Mouse (Mus musculus) c-Kit-positive CD71-negative TER-119-negative erythroid progenitor cells, embryonic 14.5 days (primary cell): ENCODE measurements at regions not wholly inside any gene's neighbourhood (a gene's known extent, or its start where the extent isn't known, plus 50 kb on each side); places are given as distances from the start of the nearest gene placed in this dataset.

ENCODE experiments used
- DNase-seq: peaks from one replicate; pipeline ENCODE4 v3.0.0-alpha.2; 2013; ENCODE audit warnings: low read depth

DNA sequence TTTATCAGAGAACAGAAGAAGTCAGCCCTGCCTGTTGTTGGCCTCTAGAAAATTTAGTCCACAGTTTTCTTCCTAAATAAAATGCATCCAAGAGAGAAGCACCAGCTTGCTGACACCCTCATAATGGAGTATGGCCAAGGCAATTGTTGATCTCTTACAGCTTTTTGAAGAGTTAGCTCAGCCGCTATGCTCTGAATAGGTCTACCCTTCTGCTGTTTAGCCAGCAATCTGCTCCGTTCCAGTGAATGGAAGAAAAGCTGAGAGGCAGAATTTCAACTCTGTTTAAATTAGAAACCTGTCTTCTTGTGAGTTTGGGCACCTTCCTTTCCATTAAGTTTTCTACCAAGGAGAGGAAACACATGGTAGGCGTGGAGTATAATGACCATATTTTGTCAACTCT lies 290.8 kb downstream of the Rnf144b start:
- DNase-seq = no peak

- no peak for DNase-seq
Measured at GRCm38 (mm10) chr13:47413940-47414339, 291.5 kb downstream of the Rnf144b start.

GRCm38 (mm10) chr13:47429856-47430365 lies 307.5 kb downstream of the Rnf144b start:
- no peak for DNase-seq

GRCm38 (mm10) chr13:47430409-47430808 lies 308.0 kb downstream of the Rnf144b start:
- no peak for DNase-seq

- DNase-seq = no peak
Measured at GRCm38 (mm10) chr13:47435631-47436030, 313.2 kb downstream of the Rnf144b start.

DNA sequence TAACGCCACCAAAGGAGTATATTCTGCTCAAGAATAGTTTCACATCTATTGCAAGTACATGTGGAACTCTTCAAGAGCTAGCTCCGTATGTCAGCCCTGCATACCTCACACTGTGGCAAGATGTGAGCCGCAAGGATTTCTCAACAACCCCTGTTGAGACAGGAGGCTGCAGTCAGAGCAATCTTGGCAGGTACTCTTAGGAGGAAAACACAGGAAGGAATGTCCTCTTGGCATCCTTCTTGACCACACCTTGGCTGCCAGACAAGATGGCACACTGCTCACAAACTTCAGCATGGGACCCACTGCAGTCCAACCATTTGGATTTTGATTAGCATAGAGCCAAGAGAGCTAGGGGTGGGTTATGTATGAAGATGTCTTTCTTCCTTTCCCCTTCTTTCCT lies 322.4 kb downstream of the Rnf144b start:
- DNase-seq = no peak

GRCm38 (mm10) chr13:47452186-47452760 lies 329.8 kb downstream of the Rnf144b start:
- no peak for DNase-seq

DNA sequence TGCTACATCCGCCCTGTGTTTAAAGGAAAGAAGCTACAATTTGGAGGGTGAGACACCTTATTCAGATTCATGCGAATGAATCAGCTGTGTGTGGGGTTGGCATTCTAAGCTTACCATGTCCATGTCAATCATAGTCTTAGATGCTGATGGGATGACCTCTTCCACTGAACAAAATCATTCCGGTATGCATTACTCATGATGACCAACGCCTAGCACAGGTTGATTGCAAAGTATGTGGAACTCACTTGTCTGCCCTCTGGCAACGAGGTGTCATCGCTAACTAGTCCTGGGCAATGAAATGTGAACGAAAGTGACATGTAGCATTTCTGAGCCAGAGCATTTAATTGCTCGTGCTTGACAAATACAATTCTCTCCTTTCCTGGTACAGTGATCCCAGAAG lies 339.7 kb downstream of the Rnf144b start:
- no peak for DNase-seq

DNA sequence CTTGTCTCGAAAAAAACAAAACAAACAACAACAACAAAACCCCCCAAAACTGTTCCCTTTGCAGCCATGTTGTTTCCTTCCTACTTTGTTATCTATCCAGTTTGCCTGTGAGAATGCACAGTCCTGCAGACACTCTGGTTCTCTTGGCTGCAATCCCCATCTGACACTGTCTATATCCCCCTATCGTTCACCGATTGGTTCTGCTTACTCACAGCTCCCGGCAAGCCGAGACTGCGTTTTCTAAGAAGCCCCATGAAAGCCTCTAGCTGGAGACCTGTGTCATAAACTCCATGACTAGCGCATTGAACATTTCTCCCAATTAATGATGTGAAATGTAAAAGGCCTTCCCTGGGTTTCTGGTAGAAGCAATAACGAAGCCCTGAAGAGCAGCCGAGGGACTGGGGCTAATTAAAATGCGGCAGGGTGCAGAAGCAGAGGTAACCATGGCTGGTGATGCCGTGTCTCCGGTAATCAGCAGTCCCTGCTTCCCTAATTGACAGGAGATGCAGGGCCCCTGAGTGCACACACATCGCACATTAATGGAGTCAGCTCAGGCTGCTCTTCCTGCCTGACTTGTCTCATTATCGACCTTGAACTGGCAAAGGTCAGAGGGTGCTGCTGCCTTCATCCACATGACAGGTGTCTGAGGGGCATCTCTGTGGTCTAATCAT lies 349.2 kb downstream of the Rnf144b start:
- no peak for DNase-seq

- no peak for DNase-seq
Measured at GRCm38 (mm10) chr13:47480159-47480558, 357.7 kb downstream of the Rnf144b start.

GRCm38 (mm10) chr13:47484819-47485218 lies 362.4 kb downstream of the Rnf144b start:
- no peak for DNase-seq

- no peak for DNase-seq
Measured at GRCm38 (mm10) chr13:47486111-47486510, 363.7 kb downstream of the Rnf144b start.

- no peak for DNase-seq
Measured at GRCm38 (mm10) chr13:47486658-47487057, 364.2 kb downstream of the Rnf144b start.

GRCm38 (mm10) chr13:47505380-47505955 lies 383.0 kb downstream of the Rnf144b start:
- DNase-seq = no peak

DNA sequence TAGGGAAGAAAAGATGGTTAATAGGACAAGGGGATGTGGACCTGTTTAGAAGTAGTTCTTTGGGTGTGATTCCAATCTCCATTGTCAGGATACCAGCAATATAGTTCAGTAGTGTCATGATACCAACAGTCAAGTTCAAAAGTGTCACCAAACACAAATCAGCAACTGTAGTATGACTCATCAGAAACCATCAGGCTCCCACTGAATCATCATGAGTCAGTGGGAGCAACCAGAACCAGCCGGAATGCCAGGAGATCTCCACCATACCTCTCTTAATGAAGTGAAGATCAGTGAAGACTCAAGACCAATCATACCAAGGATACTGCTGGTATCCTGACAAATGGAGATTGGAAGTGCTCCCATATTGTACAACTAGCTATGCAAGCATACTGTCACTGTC lies 410.5 kb downstream of the Rnf144b start:
- no peak for DNase-seq

GRCm38 (mm10) chr13:47537156-47537555 lies 414.7 kb downstream of the Rnf144b start:
- no peak for DNase-seq

DNA sequence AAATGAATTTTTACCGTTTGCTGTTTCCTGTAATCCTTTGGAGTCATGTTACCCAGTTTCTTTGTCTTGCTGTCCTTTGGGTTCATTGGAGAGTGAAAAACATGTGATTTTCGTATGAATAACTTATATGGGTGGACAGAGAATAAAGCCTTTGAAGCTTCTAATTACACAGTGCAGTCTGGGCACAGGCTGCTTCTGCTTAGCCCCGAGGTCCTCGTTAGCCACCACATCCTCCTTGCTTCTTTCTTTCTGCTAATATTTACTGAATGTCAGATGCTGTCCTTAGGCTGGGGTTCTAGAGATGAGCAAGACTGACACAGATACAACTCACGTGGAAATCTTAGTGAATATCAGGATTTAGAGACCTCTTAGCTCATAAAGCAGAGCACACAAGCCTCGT lies 427.2 kb downstream of the Rnf144b start:
- no peak for DNase-seq

DNA sequence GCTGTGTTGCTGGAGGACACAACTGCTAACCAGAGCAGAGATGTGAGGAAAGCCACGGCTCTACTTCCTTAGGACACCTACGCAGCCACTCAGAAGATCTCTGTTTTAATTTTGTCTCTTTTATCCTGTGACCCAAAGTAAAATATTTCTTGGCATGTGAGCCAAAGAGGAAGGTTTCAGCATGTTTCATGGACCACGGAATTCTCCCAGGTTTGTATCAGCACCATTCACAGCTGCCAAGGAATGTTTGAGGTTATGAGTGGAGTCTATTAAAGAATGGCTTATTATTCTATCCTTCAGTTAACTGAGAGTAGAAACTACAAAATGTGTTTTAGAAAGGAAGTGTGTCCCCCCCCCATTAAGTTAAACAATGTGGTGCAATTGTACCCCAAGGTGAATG lies 429.8 kb downstream of the Rnf144b start:
- DNase-seq = no peak

GRCm38 (mm10) chr13:47554198-47554597 lies 431.7 kb downstream of the Rnf144b start:
- DNase-seq = no peak

DNA sequence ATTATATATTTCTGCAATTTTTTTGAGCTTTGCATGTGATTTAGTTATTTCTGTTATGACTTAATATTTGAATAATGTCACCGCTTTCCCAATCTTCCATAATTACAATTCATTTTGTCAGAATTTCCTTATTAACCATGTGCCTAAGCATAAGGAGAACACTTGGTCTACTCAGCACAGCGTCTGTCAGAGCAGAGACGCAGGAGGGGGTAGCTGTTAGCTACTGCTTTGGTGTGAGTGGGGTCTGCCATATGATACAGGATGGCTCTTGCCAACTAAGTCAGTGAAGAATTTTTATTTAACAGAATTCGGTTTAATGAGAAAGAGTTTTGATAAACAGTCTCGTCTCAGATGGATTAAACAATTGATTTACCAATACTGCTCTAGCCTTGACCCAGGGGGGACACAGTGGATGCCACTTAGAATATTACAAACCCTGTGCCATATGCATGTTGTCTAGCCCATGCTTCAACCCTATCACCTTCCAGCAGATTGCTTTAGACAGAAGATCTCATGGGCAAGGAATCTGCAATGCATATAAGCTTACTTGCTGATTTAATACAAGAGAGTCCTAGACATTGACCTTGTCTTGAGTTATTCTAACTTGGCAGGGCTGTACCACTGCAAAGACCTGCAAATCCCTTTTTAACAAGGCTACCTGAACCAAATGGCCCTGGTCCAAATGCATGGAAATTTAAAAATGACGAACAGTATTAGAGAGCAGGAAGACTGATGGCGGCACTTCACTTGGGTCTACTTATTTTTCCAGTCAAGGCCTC lies 434.9 kb downstream of the Rnf144b start:
- no peak for DNase-seq

- DNase-seq = no peak
Measured at GRCm38 (mm10) chr13:47562836-47563235, 440.4 kb downstream of the Rnf144b start.

GRCm38 (mm10) chr13:47576516-47576915 lies 454.1 kb downstream of the Rnf144b start:
- DNase-seq = no peak

- DNase-seq = no peak
Measured at GRCm38 (mm10) chr13:47580144-47580543, 457.7 kb downstream of the Rnf144b start.
